Mouse (Mus musculus): ENCODE data around the gene Cd68. TPM values are rescaled to one million over a fixed set of nuclear protein-coding genes. Genes with fewer than 3 reads are reported as not detected.

The Cd68 gene
- polyA plus RNA-seq, 1 experiment from 2014 or later = 3.4 TPM

GRCm38 (mm10) chr11:69656617-69657461 lies 9.1 kb downstream of the Cd68 start:
- ATAC-seq (ENCODE audit: insufficient number of reproducible peaks, low FRiP score, low TSS enrichment, low read depth) (no peak), DNase-seq (ENCODE audit: low spot score) (peak; percentile 78)
- Histone ChIP-seq H3K27me3 (ENCODE audit: control insufficient read depth, insufficient read depth, low read length) (no peaks in the 10 kb centered on the region), H3K9me3 (ENCODE audit: control insufficient read depth, low read length) (no peaks in the 10 kb centered on the region), H3K27ac (replicated peaks; ENCODE audit: low read depth, low read length) (no peak overlapping the region), H3K4me2 (ENCODE audit: low read depth, severe bottlenecking) (no peak overlapping the region), H3K36me3 (ENCODE audit: control insufficient read depth, insufficient read depth, low read length) (peaks cover 32% of the 10 kb centered on the region), H3K4me1 (ENCODE audit: control insufficient read depth, insufficient read depth, low read length) (peaks cover 19% of the 10 kb centered on the region), H3K9ac (ENCODE audit: low read length) (no peak overlapping the region), H3K4me3 (ENCODE audit: low read depth, low read length) (no peak overlapping the region; the same call in 1 of the 2 replicates)
- WGBS = 76% methylated on average over 10 of the region's 10 CpGs

- peaks cover 19% of the 10 kb centered on the region for H3K4me1 ChIP-seq (ENCODE audit: control insufficient read depth, insufficient read depth, low read length)
- peaks cover 38% of the 10 kb centered on the region for H3K36me3 ChIP-seq (ENCODE audit: control insufficient read depth, insufficient read depth, low read length)
- H3K27me3 ChIP-seq (ENCODE audit: control insufficient read depth, insufficient read depth, low read length) = no peaks in the 10 kb centered on the region
- H3K9ac ChIP-seq (ENCODE audit: low read length) = no peak overlapping the region
- H3K9me3 ChIP-seq (ENCODE audit: control insufficient read depth, low read length) = no peaks in the 10 kb centered on the region
- DNase-seq (ENCODE audit: low spot score) (no peak), ATAC-seq (ENCODE audit: insufficient number of reproducible peaks, low FRiP score, low TSS enrichment, low read depth) (no peak)
- no peak overlapping the region for H3K4me2 ChIP-seq (ENCODE audit: low read depth, severe bottlenecking)
- 78% methylated on average over 5 of the region's 5 CpGs for WGBS
- no peak overlapping the region for H3K27ac ChIP-seq (replicated peaks; ENCODE audit: low read depth, low read length)
- no peak overlapping the region for H3K4me3 ChIP-seq (ENCODE audit: low read depth, low read length)
Measured at GRCm38 (mm10) chr11:69656065-69656455, 9.9 kb downstream of the Cd68 start.

- Histone ChIP-seq H3K27me3 (ENCODE audit: control insufficient read depth, insufficient read depth, low read length) (no peaks in the 10 kb centered on the region), H3K36me3 (ENCODE audit: control insufficient read depth, insufficient read depth, low read length) (peaks cover 44% of the 10 kb centered on the region), H3K27ac (replicated peaks; ENCODE audit: low read depth, low read length) (peak within 1 kb of the TSS; percentile 65), H3K4me2 (ENCODE audit: low read depth, severe bottlenecking) (peak within 1 kb of the TSS; percentile 12; the same call in 1 of the 2 replicates), H3K9ac (ENCODE audit: low read length) (0 out of 2 replicates have a peak within 1 kb of the TSS, but pooled peaks have one; percentile 18), H3K9me3 (ENCODE audit: control insufficient read depth, low read length) (no peaks in the 10 kb centered on the region), H3K4me1 (ENCODE audit: control insufficient read depth, insufficient read depth, low read length) (peaks cover 19% of the 10 kb centered on the region), H3K4me3 (ENCODE audit: low read depth, low read length) (peak within 1 kb of the TSS; percentile 1; the same call in 1 of the 2 replicates)
- DNase-seq (ENCODE audit: low spot score) (peak; percentile 86), ATAC-seq (ENCODE audit: insufficient number of reproducible peaks, low FRiP score, low TSS enrichment, low read depth) (peak; percentile 65; the same call in 1 of the 2 replicates)
- WGBS = 26% methylated on average over 34 of the region's 34 CpGs
Measured at GRCm38 (mm10) chr11:69655264-69656064, 10.5 kb downstream of the Cd68 start, which contains the start of gene Sox15. Gene Sox15 (plus strand): TSS chr11:69655314.

GRCm38 (mm10) chr11:69654760-69655159 lies 11.2 kb downstream of the Cd68 start:
- no peak overlapping the region for H3K4me3 ChIP-seq (ENCODE audit: low read depth, low read length)
- ATAC-seq (ENCODE audit: insufficient number of reproducible peaks, low FRiP score, low TSS enrichment, low read depth) = no peak
- no peak overlapping the region for H3K9ac ChIP-seq (ENCODE audit: low read length)
- H3K4me2 ChIP-seq (ENCODE audit: low read depth, severe bottlenecking) = no peak overlapping the region
- no peak for DNase-seq (ENCODE audit: low spot score)
- WGBS = 35% methylated on average over 9 of the region's 9 CpGs
- no peaks in the 10 kb centered on the region for H3K27me3 ChIP-seq (ENCODE audit: control insufficient read depth, insufficient read depth, low read length)
- H3K4me1 ChIP-seq (ENCODE audit: control insufficient read depth, insufficient read depth, low read length) = peaks cover 19% of the 10 kb centered on the region
- H3K27ac ChIP-seq (replicated peaks; ENCODE audit: low read depth, low read length) = peak overlapping the region; percentile 65
- no peaks in the 10 kb centered on the region for H3K9me3 ChIP-seq (ENCODE audit: control insufficient read depth, low read length)
- H3K36me3 ChIP-seq (ENCODE audit: control insufficient read depth, insufficient read depth, low read length) = peaks cover 48% of the 10 kb centered on the region

- H3K36me3 ChIP-seq (ENCODE audit: control insufficient read depth, insufficient read depth, low read length) = peaks cover 50% of the 10 kb centered on the region
- no peak overlapping the region for H3K9ac ChIP-seq (ENCODE audit: low read length)
- H3K4me2 ChIP-seq (ENCODE audit: low read depth, severe bottlenecking) = no peak overlapping the region
- DNase-seq (ENCODE audit: low spot score) (no peak), ATAC-seq (ENCODE audit: insufficient number of reproducible peaks, low FRiP score, low TSS enrichment, low read depth) (no peak)
- no peaks in the 10 kb centered on the region for H3K9me3 ChIP-seq (ENCODE audit: control insufficient read depth, low read length)
- no peaks in the 10 kb centered on the region for H3K27me3 ChIP-seq (ENCODE audit: control insufficient read depth, insufficient read depth, low read length)
- 77% methylated on average over 5 of the region's 5 CpGs for WGBS
- no peak overlapping the region for H3K27ac ChIP-seq (replicated peaks; ENCODE audit: low read depth, low read length)
- no peak overlapping the region for H3K4me3 ChIP-seq (ENCODE audit: low read depth, low read length)
- H3K4me1 ChIP-seq (ENCODE audit: control insufficient read depth, insufficient read depth, low read length) = peaks cover 19% of the 10 kb centered on the region
Measured at GRCm38 (mm10) chr11:69653399-69653798, 12.6 kb downstream of the Cd68 start.

- 97% methylated on average over 5 of the region's 5 CpGs for WGBS
- Histone ChIP-seq H3K27ac (replicated peaks; ENCODE audit: low read depth, low read length) (no peak overlapping the region), H3K9me3 (ENCODE audit: control insufficient read depth, low read length) (no peaks in the 10 kb centered on the region), H3K27me3 (ENCODE audit: control insufficient read depth, insufficient read depth, low read length) (no peaks in the 10 kb centered on the region), H3K9ac (ENCODE audit: low read length) (no peak overlapping the region), H3K4me2 (ENCODE audit: low read depth, severe bottlenecking) (no peak overlapping the region), H3K4me1 (ENCODE audit: control insufficient read depth, insufficient read depth, low read length) (no peaks in the 10 kb centered on the region), H3K36me3 (ENCODE audit: control insufficient read depth, insufficient read depth, low read length) (peaks cover 56% of the 10 kb centered on the region), H3K4me3 (ENCODE audit: low read depth, low read length) (no peak overlapping the region)
- ATAC-seq (ENCODE audit: insufficient number of reproducible peaks, low FRiP score, low TSS enrichment, low read depth) = no peak
- DNase-seq (ENCODE audit: low spot score) = no peak
Measured at GRCm38 (mm10) chr11:69645860-69646259, 20.1 kb downstream of the Cd68 start.

GRCm38 (mm10) chr11:69635471-69635870 lies 30.5 kb downstream of the Cd68 start:
- H3K4me3 ChIP-seq (ENCODE audit: low read depth, low read length) = no peak overlapping the region
- no peaks in the 10 kb centered on the region for H3K27me3 ChIP-seq (ENCODE audit: control insufficient read depth, insufficient read depth, low read length)
- no peak for ATAC-seq (ENCODE audit: insufficient number of reproducible peaks, low FRiP score, low TSS enrichment, low read depth)
- 93% methylated on average over 3 of the region's 3 CpGs for WGBS
- H3K9me3 ChIP-seq (ENCODE audit: control insufficient read depth, low read length) = no peaks in the 10 kb centered on the region
- DNase-seq (ENCODE audit: low spot score) = no peak
- H3K4me1 ChIP-seq (ENCODE audit: control insufficient read depth, insufficient read depth, low read length) = 0 out of 2 replicates have a peak, but pooled peaks cover 2% of the 10 kb centered on the region
- H3K27ac ChIP-seq (replicated peaks; ENCODE audit: low read depth, low read length) = no peak overlapping the region
- no peak overlapping the region for H3K4me2 ChIP-seq (ENCODE audit: low read depth, severe bottlenecking)
- no peak overlapping the region for H3K9ac ChIP-seq (ENCODE audit: low read length)
- H3K36me3 ChIP-seq (ENCODE audit: control insufficient read depth, insufficient read depth, low read length) = peaks cover 4% of the 10 kb centered on the region; the same call in 1 of the 2 replicates

- peak overlapping the region; percentile 67 for H3K4me2 ChIP-seq (ENCODE audit: low read depth, severe bottlenecking)
- DNase-seq (ENCODE audit: low spot score) (no peak), ATAC-seq (ENCODE audit: insufficient number of reproducible peaks, low FRiP score, low TSS enrichment, low read depth) (peak; percentile 48)
- peak overlapping the region; percentile 86 for H3K9ac ChIP-seq (ENCODE audit: low read length)
- under 1% methylated on average over 35 of the region's 50 CpGs for WGBS
- no peaks in the 10 kb centered on the region for H3K27me3 ChIP-seq (ENCODE audit: control insufficient read depth, insufficient read depth, low read length)
- H3K4me1 ChIP-seq (ENCODE audit: control insufficient read depth, insufficient read depth, low read length) = 0 out of 2 replicates have a peak, but pooled peaks cover 2% of the 10 kb centered on the region
- H3K27ac ChIP-seq (replicated peaks; ENCODE audit: low read depth, low read length) = peak overlapping the region; percentile 92
- H3K36me3 ChIP-seq (ENCODE audit: control insufficient read depth, insufficient read depth, low read length) = no peaks in the 10 kb centered on the region; the same call in 1 of the 2 replicates
- peak overlapping the region; percentile 94 for H3K4me3 ChIP-seq (ENCODE audit: low read depth, low read length)
- no peaks in the 10 kb centered on the region for H3K9me3 ChIP-seq (ENCODE audit: control insufficient read depth, low read length)
Measured at GRCm38 (mm10) chr11:69633128-69633866, 32.7 kb downstream of the Cd68 start.
